Mouse (Mus musculus) CD8-positive naive resting alpha-beta T cell, adult 2 months (primary cell): ENCODE data around the gene A930033H14Rik.

Experiments
- DNase-seq, 2 experiments: peaks; one replicate each; pipeline ENCODE4 v3.0.0; 2022; ENCODE audit warnings: low read depth in 2 of 2, low spot score in 2 of 2

The A930033H14Rik gene

GRCm38 (mm10) chr10:69204677-69205400 is 8.1 kb downstream of the A930033H14Rik start:
- no peak for DNase-seq

DNA sequence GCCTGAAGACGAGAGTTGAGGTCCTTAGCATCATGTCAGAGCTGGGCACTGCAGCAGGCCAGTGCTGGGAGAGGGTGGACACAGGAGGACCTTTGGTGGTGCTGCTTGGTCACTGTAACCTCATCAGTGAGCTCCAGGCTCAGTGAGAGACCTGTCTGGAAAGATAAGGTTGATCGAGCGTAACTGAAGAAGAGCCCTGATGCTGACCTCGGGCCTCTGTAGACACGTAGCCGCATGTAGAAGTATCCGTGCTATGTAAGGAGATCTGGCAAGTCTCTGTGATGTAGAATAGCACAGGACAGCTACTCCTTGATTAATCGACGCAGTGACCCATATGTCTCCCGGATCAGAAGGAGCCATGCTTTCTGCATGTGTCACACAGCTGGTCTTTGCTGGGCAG is 19.2 kb downstream of the A930033H14Rik start:
- DNase-seq, result no peak

GRCm38 (mm10) chr10:69192266-69192665 is 20.6 kb downstream of the A930033H14Rik start:
- DNase-seq, result no peak

GRCm38 (mm10) chr10:69190434-69191160 is 22.3 kb downstream of the A930033H14Rik start:
- DNase-seq, result no peak

DNA sequence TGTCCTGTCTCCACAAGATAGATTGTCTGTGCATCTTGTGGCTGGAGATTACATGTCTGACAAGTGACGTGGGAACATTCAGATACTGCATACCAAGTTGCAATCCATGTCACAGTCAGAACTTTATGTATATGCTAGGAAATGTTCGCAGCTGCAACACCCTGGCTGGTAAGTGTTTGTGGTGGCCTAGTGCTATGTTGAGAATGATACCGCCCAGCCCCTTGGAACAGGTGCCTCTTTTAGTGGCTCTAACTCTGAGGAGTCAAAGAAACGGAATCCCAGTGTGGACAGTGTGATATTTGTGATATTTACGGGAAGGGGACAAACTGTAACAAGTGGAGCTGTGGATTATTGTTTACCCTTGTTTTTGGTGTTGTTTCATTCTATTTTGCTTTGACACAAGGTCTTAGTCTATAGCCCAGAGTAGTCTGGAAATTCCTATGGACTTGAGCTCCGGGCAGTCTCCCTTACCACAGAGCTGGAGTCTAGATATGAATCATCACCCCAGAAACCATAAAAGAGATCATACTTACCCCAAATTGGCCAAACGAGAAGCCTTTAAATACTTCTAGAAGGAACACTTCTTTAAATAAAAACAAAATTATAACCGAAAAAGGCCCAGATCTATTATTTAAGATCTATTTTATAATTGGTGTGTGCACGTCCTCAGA is 25.0 kb downstream of the A930033H14Rik start:
- DNase-seq, result no peak

GRCm38 (mm10) chr10:69185894-69186893 is 26.7 kb downstream of the A930033H14Rik start:
- peak in 1 of 2 experiments; percentile 8 for DNase-seq

- DNase-seq, result no peak
These were observed 27.5 kb downstream of the A930033H14Rik start for GRCm38 (mm10) chr10:69185431-69185830.

- DNase-seq, result no peak
These were observed 28.0 kb downstream of the A930033H14Rik start for GRCm38 (mm10) chr10:69184903-69185302.

GRCm38 (mm10) chr10:69180997-69181396 is 31.9 kb downstream of the A930033H14Rik start:
- DNase-seq, result no peak

DNA sequence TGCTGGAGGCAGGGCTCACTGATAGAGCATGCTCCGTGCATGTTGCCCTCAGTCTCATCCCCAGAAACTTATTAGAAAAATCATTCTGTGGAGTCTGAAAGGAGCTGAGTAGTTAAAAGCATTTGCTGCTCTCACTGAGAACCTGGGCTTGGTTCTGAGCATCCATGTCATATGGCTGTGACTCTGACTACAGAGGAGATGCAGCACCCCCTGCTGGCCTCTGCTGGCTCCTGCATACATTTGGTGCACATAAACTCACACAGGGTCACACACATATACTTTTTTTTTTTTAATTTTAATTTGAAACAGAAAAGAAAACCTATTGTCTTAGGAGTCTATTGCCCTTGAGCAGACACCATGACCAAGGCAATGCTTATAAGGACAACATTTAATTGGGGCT is 33.6 kb downstream of the A930033H14Rik start:
- DNase-seq, result no peak

- no peak for DNase-seq
These were observed 36.8 kb downstream of the A930033H14Rik start for GRCm38 (mm10) chr10:69176116-69176515.

GRCm38 (mm10) chr10:69172412-69172811 is 40.5 kb downstream of the A930033H14Rik start:
- DNase-seq, result no peak

DNA sequence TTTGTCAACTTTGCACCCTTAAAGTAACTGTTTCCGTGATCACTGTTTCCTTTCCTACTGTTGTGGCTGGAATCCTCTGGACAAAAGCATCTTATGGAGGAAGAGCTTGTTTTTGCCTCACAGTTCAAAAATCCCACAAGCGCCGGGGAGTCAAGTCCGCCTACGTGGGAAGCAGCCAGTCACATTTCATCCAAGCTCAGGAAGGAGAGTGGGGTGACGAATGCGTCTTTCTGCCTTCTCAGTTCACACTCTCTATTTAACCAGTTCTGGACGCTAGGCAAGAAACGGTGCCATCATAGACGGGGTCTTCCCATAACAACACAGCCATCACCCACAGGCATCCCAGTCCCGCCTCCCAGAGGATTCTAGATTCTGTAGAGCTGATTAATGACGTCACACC is 46.4 kb downstream of the A930033H14Rik start:
- no peak for DNase-seq

DNA sequence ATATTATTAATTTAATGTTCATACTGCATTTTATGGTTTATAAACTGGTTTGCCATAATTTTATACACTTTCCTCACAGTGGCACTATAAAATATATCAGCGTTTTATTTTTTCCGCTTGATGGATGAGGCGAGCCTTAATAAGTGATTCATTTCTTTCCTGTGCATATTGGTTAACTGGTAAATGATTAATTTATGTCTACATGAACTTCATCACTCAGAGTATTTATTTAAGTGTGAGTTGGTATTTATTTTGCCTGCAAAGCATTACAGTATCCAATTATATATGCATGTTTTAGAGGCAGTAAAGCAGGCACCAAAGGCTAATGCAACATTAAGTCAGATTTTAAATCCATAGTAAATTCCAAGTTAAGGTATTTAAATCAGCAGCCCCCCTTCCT is 47.1 kb downstream of the A930033H14Rik start:
- DNase-seq, result no peak

- DNase-seq, result no peak
These were observed 47.8 kb downstream of the A930033H14Rik start for GRCm38 (mm10) chr10:69165125-69165524.

DNA sequence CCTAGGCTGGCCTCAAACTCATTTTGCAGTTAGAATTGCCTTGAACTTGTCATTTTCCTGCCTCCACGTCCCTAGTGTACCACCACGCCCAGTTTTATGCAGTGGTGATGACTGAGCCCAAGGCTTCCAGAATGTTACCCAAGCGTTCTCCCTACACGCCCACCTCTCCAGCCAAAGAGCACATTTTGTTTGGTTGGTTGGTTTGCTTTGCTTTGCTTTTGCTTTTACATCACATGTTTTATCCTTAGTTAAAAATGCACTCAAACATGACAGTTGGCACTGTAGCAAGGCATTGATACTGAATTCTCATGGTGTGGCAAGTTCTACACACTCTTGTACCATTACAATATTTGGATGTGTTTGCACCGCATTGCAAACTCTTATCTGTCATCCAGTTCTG is 49.7 kb downstream of the A930033H14Rik start:
- DNase-seq, result no peak

DNA sequence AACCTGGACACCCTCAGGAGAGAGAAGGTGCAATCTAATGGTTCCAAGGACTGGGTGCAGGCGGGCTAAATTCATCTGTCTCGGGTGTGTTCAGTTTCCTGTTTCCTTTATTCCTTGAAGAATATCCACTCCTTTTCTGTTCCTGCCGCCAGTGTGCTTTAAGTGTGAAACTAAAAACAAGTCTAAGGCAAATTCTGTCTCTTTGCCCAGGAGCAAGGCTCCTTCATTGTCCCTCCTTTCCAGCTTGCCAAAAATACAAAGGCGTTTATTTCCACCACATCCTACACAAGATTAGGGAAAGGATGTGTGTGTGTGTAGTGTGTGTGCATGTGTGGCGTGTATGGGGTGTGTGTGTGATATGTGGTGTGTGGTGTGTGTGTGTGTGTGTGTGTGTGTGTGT is 50.3 kb downstream of the A930033H14Rik start:
- no peak for DNase-seq

- no peak for DNase-seq
These were observed 51.4 kb downstream of the A930033H14Rik start for GRCm38 (mm10) chr10:69161503-69161902.

DNA sequence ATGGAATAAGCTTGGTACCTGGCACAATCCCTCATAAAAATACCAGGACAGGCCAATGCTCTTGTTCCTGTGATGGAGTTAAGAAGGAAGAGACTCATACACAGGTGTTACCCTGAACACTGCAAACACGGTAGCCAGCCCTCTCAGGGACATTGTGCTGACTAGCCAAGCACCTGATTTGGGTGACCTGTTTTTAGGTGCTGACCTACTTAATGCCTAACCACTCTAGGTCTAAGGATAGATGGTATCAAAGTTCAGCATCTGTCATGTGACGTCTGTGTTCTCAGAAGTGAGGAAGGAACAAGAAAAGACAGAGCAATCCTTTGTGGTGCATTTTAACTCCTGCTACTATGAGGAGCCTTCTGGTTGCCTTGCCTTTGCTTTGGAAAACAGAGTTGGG is 52.0 kb downstream of the A930033H14Rik start:
- no peak for DNase-seq
